Mouse (Mus musculus) thymus, postnatal 25 days (tissue): ENCODE measurements around the gene Hoxd3.

Source experiments
- DNase-seq: peaks from one replicate; pipeline ENCODE4 v3.0.0; 2022

Hoxd3 gene

DNA sequence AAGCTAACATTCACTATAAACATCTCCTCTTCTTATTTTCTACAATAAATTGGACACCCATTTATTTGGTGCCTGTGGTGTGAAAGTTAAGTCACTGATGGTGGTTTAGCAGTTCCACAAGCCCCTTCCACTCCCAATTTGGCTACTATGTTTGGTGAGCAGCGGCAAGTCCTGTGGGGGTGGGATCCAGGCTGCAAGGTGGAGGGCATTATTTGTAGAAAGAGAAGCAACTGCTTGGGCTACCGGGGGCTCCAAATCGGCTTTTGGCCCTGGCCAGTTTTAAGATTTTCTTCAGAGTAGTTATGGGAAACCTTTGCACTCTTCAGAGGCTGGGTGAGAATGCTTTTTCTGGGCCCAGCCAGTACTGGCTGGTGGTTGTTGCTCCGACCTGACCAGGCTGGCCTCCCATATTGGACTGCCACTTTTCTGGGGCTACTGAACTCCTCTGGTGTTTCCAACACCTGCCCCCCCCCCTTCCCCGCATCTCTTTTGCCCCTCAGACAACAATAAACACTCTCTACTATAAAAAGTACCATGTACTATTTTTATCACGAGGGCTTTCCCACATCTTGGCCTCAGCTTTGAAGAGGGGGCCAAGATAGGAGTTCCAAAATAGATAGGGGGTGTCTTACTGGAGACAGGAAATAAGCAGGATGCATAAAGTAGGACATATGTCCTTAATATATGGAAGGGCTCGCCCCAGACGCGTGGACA is 20.2 kb downstream of the Hoxd3 start:
- DNase-seq = no peak

DNA sequence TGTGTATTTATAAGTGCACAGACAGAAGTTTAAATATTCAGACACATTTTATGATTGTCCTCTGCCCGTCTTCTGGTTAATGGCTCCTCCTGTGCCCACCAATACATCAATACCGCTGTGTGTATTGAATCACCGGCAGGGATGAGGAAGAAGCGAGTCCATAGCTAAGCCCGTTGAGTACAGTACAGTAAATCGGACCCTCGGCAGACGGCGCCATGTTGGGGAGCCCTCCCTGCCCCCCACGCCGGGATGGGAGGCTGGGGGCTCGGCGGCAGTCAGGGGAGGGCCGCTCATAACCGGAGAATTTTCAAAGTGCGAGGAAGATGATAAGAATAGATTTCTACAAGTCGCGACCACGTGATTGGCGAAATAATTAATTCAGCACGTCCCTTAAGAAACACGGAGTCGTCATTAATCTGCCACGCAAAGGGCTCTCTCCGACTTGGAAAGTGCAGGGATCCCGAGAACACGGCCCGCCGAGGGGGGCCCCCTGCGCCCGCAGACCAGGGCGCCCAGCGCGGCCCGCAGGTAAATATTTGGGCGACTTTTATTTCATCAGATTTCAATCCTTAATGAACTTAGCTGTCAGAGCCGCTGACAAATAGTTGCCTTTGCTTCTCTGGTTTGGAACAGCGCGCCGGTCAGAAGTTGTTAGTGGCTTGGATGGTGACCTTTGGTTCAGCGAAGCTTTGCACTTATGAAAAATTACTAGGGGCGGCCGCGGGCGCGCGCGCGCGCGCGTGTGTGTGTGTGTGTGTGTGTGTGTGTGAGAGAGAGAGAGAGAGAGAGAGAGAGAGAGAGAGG is 21.0 kb downstream of the Hoxd3 start:
- DNase-seq = no peak

DNA sequence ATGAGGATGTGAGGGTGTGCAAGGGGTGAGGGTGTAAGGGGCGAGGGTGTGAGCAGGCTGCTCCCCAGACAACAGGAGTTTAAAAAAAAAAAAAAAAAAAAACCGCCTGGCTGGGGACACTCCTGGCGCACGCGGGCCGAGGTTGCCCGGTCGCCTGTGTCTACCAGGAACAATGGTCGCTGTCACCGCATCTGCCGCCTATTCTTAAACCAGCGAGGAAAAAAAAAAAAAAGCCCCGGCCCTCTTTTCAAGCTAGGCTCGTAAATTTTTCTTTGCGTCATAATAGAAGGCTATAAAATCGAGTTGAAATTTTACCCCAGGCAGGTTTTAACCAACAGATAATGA is 21.6 kb downstream of the Hoxd3 start:
- no peak for DNase-seq

DNA sequence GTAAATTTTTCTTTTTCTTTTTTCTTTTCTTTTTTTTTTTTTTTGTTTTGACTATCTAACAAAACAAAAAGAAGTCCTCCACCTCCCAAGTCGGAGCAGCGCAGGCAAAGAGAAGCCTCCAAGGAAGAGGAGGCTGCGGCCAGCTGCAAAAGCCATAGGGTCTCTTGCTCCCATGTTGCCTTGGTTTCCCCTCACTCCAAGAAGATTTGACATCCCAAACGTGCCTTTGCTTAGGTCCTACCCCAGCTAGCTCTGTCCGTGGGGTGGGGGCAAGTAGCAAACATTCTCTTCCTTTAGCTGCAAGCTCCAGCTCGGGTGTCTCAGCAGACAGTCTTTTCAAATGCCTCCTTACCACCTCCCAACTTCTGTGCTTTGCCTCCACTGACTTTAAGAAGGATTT is 22.0 kb downstream of the Hoxd3 start:
- no peak for DNase-seq

DNA sequence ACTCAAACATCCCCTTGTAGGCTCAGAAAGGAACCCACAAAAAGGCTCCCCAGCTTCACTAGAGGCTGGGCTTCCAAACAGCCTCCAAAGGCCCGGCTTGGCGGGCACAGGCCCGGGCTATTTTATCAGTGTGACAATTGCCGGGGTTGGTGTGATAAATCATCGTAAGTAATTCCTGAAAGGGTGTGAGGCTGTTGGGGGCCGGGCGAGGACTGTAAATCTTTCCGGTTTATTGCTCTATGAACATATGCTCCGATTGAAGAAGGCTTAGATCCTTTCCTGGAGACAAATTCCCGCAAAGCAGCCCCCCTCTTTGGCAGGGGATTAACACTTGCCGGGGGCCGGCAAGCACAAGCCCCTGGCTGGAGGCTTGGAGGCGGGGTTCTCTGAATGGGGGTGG is 22.7 kb downstream of the Hoxd3 start:
- DNase-seq = no peak

DNA sequence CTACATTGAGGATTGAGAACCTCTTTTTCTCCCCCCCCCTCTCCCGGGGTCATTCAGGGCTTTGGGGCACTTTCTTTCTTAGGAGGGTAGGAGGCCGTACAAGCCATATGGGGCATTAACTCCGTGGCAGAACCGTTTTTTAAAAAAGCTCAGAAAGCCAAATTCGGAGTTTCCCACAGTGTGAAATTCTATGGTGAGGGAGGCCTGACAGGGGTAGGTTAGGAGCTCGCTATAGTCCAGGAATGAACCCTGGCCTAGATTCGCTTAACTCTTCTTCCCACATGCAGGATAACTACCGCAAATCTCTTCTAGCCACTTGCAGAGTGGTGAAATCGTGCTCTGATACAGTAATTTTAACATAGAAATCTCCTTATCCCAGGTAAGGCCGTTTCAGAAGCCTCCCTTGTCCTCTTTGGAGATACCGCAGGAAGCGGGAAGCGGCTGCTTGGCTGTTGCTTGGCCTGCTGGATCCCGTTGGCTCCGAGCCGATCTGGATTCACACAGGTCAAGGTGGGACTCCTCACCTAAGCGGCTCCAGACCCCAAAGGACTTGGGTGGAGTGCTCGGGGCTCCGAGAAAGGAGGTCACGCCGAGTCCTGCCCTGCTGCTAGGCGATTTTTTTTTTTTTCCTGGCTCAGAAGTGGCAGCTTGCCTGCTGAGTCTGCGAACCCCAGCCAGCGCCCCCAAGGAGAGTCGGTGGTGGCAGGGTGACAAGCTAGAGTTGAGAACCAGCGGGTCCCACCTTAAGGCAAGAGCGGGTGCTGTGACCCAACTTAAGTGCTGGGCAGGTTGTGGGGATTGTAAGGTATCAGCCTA is 23.5 kb downstream of the Hoxd3 start:
- no peak for DNase-seq

DNA sequence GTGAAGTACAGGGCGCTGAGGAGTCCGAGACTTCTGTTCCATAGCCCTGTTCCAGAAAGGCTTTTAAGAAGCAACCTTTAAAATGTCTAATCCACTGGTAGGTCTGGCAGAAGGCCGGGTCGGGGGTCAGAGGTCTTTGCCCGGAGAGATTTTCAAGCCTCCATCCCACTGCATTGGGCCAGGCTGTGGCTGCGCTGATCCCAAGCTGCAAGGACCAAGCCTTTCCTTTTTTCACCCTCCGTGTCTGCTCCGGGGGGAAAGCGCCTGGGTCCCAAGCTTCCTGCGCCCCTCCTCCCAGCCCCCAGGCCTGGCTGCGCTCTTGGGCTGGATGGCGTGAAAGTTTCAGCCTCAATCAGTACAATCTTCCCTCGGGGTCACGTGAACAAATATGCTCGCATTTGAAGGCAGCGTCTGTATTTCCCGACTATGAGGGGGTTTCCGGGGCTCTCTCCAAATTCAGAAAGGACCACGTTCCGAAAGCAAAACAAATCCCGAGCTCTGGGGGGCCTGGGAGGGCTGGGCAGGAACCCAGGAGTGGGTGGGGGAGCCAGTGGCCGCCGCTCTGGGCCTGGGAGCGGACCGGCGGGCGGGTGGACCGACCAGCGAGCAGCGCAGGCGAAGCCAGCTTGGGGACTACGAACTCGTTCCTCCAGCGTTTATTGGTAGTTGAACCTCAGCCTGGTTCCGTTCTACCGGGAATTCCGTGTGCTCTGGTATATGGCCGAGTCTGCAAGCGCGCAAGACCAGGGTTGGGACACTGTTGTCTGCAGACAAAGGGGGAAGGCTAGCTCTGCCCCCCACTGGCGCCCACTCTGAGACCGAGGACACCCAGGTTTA is 24.3 kb downstream of the Hoxd3 start:
- no peak for DNase-seq

DNA sequence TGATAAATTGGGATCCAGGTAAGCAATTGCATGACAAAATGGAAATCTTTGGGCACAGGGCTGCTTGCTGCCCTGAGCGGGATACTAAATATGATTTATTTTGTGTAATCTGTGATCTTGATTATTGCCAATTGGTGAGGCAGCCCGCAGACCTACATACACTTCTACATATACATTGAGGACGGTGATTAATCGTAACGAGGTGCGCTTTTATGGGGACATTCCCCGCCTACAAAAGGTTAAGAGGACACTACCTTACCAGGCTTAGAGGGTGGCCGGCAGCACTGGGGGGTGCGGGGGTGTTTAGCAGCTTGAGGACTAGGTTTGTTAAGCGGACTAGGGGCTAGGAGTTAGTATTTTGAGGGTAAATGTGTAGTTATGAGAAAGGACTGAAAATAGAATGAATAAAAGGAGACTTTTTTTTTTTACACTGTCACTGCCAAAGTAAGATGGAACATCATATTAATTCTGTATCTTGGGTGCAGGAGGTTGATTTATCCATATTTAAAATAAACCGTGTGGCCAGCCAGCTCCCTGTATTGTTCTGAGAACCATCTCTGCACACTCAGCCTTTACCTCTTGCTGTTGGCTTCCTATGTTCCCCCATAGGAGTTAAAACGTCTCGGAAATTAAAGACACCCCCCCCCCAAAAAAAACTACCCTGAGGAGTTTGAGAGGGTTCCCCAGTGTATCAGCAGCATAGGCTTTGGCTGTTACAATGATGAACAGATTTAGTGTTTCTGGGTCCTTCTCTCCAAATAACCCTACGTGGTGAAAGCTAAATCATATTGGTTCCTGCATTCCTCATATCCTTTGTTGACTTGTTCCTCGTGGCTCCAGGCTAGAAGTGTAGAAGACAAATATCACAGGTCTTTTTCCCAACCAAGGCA is 25.2 kb downstream of the Hoxd3 start:
- DNase-seq = no peak

DNA sequence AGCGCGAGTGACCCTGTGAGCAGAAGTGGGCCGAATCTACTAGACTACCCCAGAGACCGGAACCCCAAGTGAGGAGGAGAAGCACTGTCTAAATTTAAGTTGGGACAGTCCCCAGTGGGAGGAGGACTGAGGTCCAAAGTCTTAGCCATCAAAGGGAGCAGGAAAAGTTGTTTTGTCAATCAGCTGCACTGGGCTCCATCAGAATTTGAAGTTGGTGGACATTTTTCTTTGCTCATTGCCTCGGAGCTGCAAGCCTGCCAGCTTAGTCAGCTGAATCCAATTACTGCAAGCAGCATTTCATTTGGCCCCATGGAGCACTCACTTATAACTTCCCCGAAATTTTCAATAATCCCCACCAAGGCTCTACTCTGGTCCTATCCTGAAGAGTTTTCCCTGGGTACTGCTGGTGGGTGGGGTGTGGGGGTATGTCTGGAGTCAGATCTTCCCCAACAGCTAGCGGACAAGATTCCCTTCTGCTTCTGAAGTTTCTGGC is 25.9 kb downstream of the Hoxd3 start:
- DNase-seq = no peak

DNA sequence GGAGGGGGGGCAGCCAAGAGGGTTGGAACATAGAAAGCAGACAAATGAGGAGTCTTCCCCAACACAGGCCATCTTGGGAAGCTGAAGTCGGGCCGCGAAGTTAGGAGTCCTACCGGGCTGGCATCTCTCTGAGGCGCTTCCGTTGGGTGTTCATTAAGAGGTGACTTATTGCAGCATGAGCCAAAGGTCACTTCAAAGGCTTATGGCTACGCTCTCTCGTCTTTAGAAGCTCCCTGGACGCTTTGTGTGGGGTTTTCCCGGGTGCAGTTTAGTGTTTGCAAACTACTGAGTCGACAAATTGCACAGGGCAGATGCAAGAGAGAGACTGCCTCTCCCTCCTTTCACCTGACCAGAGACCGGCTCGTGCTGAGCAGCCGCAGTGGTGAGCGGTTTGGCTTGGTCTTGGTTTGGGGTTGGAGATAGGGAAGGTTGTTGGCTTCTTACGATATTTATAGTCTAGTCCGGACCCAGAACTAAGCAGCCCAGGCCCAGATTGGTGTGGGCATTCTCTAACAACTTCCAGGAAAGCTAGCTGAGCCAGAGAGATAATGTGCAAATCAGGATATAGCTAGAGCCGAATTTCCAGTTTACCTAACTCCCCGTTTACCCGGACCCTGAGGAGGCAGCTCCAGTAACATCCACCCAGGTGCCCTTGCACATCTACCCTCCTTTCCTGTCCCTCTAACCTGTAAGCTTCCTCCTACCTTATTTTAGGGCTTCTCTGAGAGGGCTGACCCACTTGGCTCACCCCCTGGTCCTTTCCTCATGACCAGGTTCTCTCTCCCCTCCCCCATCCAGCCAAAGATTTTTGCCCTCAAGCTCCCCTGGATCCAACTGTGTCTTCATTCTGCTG is 27.1 kb downstream of the Hoxd3 start:
- no peak for DNase-seq

DNA sequence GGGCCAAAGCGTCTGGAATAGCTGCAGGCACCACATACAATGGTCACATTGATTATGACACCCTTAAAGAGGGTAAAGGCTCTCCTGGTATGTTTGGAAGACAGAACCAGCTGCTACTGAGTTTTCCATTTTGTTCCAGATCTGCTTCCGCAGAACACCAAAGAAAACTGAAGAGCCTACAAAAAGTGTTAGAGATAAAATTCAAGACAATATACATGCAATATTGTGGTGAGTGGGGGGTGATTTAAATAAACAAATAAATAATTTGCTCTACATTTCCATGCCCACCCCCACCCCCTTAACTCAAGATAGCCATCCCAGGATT is 27.7 kb downstream of the Hoxd3 start:
- DNase-seq = no peak

DNA sequence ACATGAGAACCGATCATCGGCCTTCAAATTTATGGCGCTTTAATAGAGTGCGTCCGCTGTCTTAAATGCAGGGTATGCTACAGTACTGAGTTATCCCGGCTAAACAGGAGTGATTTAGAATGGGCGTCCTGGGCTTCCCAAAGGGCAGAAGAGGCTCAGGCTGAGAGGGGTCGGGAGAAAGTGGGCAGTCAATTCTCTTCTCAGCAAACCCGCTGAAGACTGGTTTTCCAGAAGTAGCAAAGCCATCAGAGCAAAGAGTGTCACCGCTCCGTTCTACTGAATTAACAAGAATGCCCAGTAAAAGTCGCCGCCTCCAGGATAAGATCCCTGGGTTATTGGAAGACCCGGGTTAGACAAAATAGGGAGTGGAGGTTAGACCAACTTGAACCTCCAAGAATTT is 28.1 kb downstream of the Hoxd3 start:
- DNase-seq = no peak

DNA sequence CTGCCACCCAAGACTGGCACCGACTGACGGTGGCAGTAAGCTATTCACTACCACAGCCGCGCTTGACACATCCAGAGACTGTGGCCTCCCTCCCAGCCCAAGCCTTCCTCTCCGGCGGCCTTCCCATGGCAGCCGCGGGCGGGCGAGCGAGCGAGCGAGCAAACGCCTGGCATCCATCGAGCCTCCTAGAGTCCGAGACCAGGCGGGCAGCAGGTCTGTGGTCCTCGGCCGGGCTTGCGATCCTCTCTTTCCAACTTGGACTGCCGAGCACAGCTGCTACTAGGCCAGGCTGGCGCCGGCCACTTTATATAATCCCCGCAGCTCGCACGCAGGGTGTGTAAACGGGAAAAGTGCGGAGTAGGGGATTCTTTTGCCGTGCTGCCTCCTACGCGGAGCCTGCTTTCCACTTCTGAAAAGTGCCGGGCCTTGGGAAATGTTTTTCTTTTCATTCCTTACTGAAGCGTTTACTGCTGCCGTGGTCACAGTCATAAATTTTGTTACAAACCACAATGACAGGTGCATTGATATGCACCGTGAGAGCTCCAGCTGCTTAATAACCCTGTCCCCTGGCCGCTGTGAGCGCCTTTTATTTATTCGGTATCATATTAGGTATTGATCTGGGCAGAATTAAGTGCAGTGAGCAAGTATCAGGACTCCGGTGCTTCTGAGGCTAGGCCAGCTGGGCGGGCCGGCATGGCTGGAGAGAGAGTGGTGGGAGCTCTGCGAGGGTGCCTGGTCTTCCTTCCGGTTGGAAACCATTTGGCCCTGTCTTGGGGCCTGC is 28.8 kb downstream of the Hoxd3 start:
- no peak for DNase-seq

DNA sequence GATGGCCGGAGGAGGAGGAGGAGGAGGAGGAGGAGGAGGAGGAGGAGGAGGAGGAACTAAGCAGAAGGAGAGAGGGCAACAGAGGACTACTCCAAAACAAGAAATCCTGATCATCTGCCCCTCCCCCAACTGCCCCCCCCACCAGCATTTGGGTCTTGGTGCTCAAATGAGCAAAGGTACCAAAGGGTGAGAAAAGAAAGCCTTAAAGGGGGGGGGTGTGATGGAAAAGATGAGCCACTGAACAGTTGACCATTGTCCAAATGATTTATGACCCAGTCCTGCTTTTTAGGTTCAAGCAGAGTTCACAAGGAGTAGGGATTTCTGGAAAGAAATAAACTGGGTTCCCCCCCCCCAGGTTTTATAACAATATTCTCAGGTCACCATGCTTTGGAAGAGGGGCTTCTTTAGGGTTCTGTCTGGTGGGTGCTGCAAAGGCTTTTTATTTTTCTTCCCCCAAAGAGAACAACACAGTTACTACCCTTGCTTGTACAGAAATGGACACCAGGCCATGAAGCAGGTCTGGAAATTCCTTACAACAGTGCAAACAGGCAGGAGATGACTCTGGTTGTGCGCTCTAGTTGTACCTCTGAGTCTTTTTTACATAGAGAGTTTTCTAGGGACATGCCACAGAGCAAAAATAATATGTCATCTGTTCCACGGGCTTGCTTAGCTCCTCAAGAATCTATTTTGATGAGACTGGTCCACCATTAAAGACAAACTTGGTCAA is 29.7 kb downstream of the Hoxd3 start:
- no peak for DNase-seq

DNA sequence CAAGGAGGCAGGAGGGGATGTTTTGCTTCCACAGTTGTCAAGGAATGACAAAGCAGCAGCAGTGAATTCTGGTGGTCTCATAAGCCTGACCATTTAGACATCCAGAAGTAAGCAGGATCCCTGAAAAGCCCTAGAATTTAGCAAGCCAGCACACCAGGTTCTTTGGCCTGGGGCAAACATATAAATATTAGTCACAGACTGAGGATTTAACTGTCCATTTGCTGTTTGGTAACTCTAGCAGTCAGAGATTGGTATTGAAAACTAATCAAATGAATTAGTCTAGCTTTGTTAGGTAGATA is 30.2 kb downstream of the Hoxd3 start:
- DNase-seq = no peak

DNA sequence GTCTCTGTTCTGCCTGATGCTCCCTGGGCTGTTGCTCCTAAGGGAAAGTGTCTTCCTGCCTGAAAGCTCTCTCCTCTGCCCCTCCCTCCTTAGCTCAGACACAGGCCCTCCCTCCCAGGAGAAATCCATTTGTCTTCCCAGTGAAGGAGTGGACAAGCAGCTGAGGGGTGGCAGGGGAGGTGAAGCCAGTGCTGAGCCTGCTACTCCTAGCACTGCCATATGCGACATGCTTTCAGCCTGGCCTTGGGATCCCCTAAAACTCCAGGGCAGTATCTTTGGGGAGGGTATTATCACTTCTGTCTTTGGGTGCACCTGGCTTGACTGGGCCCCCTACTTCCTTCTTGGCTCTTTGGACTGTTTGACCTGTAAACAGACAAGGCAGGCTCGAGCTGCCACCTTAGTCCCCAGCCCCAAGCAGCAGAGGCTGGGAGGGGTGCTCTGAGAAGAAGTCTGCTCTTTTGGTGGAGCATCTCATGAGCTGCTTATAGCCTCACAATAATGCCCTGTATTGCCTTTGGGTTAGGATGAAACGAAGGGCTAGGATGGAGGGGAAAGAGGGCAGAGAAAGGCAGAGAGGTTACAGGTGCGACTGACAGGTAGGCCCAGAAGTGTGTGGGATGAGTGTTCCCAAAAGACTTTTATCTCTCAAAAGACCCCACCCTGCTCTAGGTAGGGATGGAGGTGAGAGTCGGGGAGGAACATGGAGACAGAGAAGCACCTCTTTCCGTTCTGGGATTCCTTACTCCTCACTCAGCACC is 34.0 kb downstream of the Hoxd3 start:
- DNase-seq = no peak

DNA sequence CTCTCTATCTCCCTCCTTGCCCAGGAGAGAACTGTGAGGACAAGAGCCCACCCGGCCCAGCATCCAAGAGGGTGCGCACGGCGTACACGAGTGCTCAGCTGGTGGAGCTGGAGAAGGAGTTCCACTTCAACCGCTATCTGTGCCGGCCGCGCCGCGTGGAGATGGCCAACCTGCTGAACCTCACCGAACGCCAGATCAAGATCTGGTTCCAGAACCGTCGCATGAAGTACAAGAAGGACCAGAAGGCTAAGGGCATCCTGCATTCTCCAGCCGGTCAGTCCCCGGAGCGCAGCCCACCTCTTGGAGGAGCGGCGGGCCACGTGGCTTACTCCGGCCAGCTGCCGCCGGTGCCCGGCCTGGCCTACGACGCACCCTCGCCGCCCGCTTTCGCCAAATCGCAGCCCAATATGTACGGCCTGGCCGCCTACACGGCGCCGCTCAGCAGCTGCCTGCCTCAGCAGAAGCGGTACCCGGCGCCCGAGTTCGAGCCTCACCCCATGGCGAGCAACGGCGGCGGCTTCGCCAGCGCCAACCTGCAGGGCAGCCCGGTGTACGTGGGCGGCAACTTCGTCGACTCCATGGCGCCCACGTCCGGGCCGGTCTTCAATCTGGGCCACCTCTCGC is 34.7 kb downstream of the Hoxd3 start:
- DNase-seq = no peak

DNA sequence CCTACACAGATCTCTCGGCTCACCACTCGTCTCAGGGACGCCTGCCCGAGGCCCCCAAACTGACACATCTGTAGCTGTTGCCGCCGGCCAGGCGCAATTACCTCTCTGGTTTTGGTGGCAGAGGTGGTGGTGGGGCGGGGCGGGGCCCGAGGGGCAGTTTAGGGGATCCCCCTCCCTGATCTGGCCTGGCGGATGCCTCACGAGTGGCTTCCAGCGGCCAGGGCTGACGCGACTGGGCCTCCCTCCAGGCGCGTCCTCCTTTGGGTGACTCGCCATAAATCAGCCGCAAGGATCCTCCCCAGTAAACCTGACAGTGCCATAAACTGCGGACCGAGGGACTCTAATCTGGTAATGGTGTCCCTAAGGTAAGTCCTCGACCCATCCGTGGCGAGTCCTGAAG is 35.3 kb downstream of the Hoxd3 start:
- DNase-seq = no peak
